Mouse (Mus musculus): ENCODE results near the gene Serpina16.

DNA sequence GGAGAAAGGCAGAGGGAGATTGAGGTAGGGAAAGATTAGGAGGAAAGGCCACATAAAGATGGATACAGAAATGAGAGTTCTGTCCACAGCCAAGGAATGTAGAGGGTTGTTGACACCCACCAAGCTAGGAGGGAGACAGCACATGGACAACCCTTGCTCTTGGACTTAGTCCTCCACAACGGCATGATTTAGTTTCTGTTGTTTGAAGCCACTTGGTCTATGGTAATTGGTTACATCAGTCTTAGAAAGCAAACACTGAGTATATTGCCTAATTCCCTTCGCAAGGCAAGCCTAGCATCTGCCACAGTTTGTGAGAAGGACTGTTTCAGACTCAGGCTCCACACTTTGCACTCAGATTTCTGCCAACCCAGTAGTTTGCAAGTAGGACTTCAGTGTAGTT, 40.1 kb downstream of the Serpina16 start:
- TF ChIP-seq CTCF (IDR thresholded peaks at IDR 0.05; ENCODE audit: borderline replicate concordance, insufficient read depth, low read length) (no peak), POLR2A (IDR thresholded peaks at IDR 0.05; ENCODE audit: low read depth, low read length) (no peak)
